Mouse (Mus musculus): Measurements from ENCODE around the gene Spn. TPM values are rescaled to one million over a fixed set of nuclear protein-coding genes. Genes with fewer than 3 reads are reported as not detected.

The Spn gene
- polyA plus RNA-seq, 1 experiment: 54.6 TPM

DNA sequence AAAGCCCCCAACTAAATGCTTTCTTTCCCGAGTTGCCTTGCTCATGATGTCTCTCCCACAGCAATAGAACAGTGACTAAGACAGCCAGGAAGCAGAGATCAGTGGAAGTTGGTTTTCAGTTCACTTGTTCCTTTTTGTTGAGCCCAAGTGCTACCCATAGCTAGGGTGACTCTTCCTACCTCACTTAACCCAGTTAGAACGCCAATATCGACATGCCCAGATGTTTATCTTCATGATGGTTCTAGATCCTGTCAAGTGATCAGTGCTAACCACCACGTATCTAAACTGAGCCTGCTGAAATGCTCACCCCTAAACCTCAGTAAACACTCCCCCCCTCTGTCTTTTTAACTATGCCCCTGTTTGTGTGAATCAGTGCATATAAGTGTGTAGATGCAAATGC lies 38.1 kb downstream of the Spn start:
- H3K4me3 ChIP-seq (ENCODE audit: extremely low read depth, insufficient read depth, insufficient read length): no peak overlapping the region
- H3K4me1 ChIP-seq (ENCODE audit: control insufficient read depth, insufficient read depth, insufficient read length): peaks cover 5% of the 10 kb centered on the region; the same call in 1 of the 2 replicates
- no peak for TF ChIP-seq POLR2A (IDR thresholded peaks at IDR 0.05; ENCODE audit: low read depth, low read length)
- DNase-seq (ENCODE audit: low read depth in 1 of 2, low spot score in 2 of 2): no peak
- 60% methylated on average over 4 of the region's 4 CpGs for WGBS
- H3K27me3 ChIP-seq (ENCODE audit: control insufficient read depth, insufficient read depth, low read length): no peaks in the 10 kb centered on the region
- H3K27ac ChIP-seq (ENCODE audit: insufficient read depth, low read length): no peak overlapping the region
- peaks cover 2% of the 10 kb centered on the region; the same call in 1 of the 2 replicates for H3K36me3 ChIP-seq (ENCODE audit: control insufficient read depth, insufficient read depth, low read length)

DNA sequence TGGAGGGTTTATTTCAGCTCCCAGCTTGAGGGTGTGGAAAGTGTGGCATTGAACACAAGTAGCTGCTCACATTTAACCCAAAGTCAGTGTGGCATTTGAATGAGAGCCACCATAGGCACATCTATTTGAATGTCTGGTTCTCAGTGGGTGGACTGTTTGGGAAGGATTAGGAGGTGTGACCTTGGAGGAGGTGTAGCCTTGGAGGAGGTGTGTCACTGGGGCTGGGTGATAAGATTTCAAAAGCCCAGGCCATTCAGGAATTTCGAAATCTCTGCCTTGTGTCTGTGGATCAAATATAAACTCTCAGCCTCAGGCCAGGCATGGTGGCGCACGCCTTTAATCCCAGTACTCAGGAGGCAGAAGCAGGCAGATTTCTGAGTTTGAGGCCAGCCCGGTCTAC lies 38.7 kb downstream of the Spn start:
- no peak overlapping the region for H3K4me3 ChIP-seq (ENCODE audit: extremely low read depth, insufficient read depth, insufficient read length)
- no peak overlapping the region for H3K27ac ChIP-seq (ENCODE audit: insufficient read depth, low read length)
- peaks cover 2% of the 10 kb centered on the region; the same call in 1 of the 2 replicates for H3K36me3 ChIP-seq (ENCODE audit: control insufficient read depth, insufficient read depth, low read length)
- H3K4me1 ChIP-seq (ENCODE audit: control insufficient read depth, insufficient read depth, insufficient read length): no peaks in the 10 kb centered on the region
- H3K27me3 ChIP-seq (ENCODE audit: control insufficient read depth, insufficient read depth, low read length): no peaks in the 10 kb centered on the region
- whole genome bisulfite sequencing: 98% methylated on average over 4 of the region's 4 CpGs
- TF ChIP-seq POLR2A (IDR thresholded peaks at IDR 0.05; ENCODE audit: low read depth, low read length) (no peak), CTCF (IDR thresholded peaks at IDR 0.05; ENCODE audit: extremely low read depth, insufficient read depth, insufficient read length, insufficient replicate concordance) (no peak)
- DNase-seq (ENCODE audit: low read depth in 1 of 2, low spot score in 2 of 2): no peak

DNA sequence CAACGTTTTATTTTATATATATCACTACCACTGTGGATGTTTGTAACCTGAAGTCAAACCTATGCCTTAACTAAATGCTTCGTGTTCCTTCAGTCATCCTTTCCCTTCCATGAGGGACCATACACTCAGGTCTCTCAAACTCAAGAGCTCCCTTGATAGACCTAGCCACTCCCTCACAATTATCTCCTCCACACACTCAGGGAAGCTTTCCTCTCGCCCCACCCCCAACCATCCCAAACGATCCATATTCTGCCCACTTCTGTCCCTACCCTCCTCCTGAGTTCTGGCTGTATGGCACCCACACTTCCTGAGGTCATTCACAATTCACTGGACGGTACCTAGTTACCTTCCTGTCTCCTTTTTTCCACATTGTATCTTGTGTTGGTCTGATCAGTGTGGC lies 39.1 kb downstream of the Spn start:
- Histone ChIP-seq H3K4me3 (ENCODE audit: extremely low read depth, insufficient read depth, insufficient read length) (no peak overlapping the region), H3K27me3 (ENCODE audit: control insufficient read depth, insufficient read depth, low read length) (no peaks in the 10 kb centered on the region), H3K27ac (ENCODE audit: insufficient read depth, low read length) (no peak overlapping the region), H3K36me3 (ENCODE audit: control insufficient read depth, insufficient read depth, low read length) (peaks cover 4% of the 10 kb centered on the region), H3K4me1 (ENCODE audit: control insufficient read depth, insufficient read depth, insufficient read length) (peaks cover 1% of the 10 kb centered on the region; the same call in 1 of the 2 replicates)
- WGBS: 86% methylated on average over 5 of the region's 5 CpGs
- no peak for TF ChIP-seq CTCF (IDR thresholded peaks at IDR 0.05; ENCODE audit: extremely low read depth, insufficient read depth, insufficient read length, insufficient replicate concordance)
- TF ChIP-seq POLR2A (IDR thresholded peaks at IDR 0.05; ENCODE audit: low read depth, low read length): no peak
- DNase-seq (ENCODE audit: low read depth in 1 of 2, low spot score in 2 of 2): no peak

DNA sequence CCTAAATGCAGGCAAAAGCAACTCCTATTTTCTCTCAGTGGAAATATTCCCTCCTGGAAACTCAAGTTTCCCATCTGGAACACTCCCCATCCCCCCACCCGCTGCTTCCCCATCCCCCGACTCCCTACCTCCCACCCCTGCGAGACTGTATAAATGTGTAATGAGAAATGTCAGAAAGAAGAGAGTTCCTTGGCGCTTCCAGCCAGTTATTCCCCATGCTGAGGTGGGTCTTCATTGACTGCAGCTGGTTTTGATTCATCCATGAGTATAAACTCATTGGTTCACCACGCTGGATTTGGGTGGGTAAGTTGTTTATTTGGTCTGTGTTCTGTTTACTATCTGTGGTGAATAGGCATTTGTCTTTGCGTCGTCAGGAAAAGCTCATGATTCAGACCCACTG lies 41.2 kb downstream of the Spn start:
- Histone ChIP-seq H3K36me3 (ENCODE audit: control insufficient read depth, insufficient read depth, low read length) (peaks cover 17% of the 10 kb centered on the region), H3K27ac (ENCODE audit: insufficient read depth, low read length) (no peak overlapping the region), H3K4me3 (ENCODE audit: extremely low read depth, insufficient read depth, insufficient read length) (no peak overlapping the region), H3K27me3 (ENCODE audit: control insufficient read depth, insufficient read depth, low read length) (no peaks in the 10 kb centered on the region), H3K4me1 (ENCODE audit: control insufficient read depth, insufficient read depth, insufficient read length) (peaks cover 14% of the 10 kb centered on the region)
- no peak for DNase-seq (ENCODE audit: low read depth in 1 of 2, low spot score in 2 of 2)
- TF ChIP-seq POLR2A (IDR thresholded peaks at IDR 0.05; ENCODE audit: low read depth, low read length): no peak
- no peak for TF ChIP-seq CTCF (IDR thresholded peaks at IDR 0.05; ENCODE audit: extremely low read depth, insufficient read depth, insufficient read length, insufficient replicate concordance)
- 90% methylated on average over 7 of the region's 7 CpGs for WGBS

DNA sequence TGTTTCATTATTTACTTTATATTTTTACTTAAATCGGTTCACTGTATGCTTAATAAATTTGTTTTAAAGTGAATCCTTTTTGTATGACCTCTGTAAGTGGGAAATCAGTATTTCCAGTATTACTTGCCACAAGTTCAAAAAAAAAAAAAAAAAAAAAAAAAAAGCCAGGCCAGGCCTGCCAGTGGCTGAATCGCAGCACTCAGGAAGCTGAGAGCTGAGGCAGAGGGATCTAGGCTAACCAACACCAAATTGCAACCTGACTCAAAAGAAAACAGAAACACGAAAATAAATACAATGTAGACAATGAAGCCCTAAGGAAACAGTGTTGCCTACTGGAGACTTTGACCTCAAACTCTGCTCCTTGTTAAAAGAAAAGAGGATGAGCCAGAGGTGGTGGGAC lies 43.7 kb downstream of the Spn start:
- Histone ChIP-seq H3K4me1 (ENCODE audit: control insufficient read depth, insufficient read depth, insufficient read length) (peaks cover 14% of the 10 kb centered on the region), H3K27ac (ENCODE audit: insufficient read depth, low read length) (no peak overlapping the region), H3K36me3 (ENCODE audit: control insufficient read depth, insufficient read depth, low read length) (peaks cover 17% of the 10 kb centered on the region), H3K4me3 (ENCODE audit: extremely low read depth, insufficient read depth, insufficient read length) (no peak overlapping the region), H3K27me3 (ENCODE audit: control insufficient read depth, insufficient read depth, low read length) (no peaks in the 10 kb centered on the region)
- WGBS: 68% methylated on average over 3 of the region's 3 CpGs
- no peak for DNase-seq (ENCODE audit: low read depth in 1 of 2, low spot score in 2 of 2)
- TF ChIP-seq CTCF (IDR thresholded peaks at IDR 0.05; ENCODE audit: extremely low read depth, insufficient read depth, insufficient read length, insufficient replicate concordance) (no peak), POLR2A (IDR thresholded peaks at IDR 0.05; ENCODE audit: low read depth, low read length) (no peak)

DNA sequence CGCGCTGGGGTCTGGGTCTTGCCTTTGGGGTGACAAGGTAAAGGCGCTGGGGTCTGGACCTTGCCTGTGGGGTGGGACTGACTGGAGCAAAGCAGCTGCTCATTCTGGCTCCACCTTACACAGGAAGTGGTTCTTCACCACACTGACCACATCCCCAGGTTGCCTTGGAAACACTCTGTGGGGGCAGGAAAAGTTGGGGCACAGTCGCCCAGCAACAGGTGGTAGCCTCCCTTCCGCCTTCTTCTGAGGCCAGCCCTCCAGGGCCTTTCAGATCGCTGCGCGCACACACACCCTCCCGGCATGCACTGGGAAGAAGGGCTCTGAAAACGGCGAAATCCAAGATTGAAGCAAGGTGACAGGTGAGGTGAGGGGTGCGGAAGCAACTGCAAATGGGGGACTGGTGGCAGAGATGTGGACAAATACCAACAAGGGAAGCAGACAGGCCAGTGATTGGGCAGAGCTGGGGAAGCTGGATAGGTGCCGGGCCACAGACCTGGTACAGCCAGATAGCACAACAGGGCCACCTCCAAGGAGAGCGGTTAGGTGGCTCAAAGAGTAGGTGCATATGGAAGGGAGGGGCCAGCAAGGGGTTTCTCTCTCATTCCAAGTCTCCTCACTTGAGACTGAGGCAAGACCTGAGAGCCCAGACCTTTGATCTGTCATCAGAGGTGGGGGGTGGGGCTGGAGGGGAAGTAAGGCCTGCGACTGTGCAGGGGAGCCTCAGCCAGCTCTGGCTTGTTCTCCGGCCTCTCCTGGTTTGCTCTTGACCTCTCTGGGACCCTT lies 46.3 kb downstream of the Spn start, which contains the start of gene AI467606:
Gene AI467606, plus strand, starts transcription at position 246 of the 783 bp plus-strand sequence.
- 3% methylated on average over 16 of the region's 16 CpGs for WGBS
- Histone ChIP-seq H3K27ac (ENCODE audit: insufficient read depth, low read length) (peak within 1 kb of the TSS; percentile 99), H3K4me3 (ENCODE audit: extremely low read depth, insufficient read depth, insufficient read length) (peak within 1 kb of the TSS; percentile 83), H3K4me1 (ENCODE audit: control insufficient read depth, insufficient read depth, insufficient read length) (peaks cover 18% of the 10 kb centered on the region), H3K36me3 (ENCODE audit: control insufficient read depth, insufficient read depth, low read length) (peaks cover 17% of the 10 kb centered on the region), H3K27me3 (ENCODE audit: control insufficient read depth, insufficient read depth, low read length) (no peaks in the 10 kb centered on the region)
- TF ChIP-seq POLR2A (IDR thresholded peaks at IDR 0.05; ENCODE audit: low read depth, low read length) (peak; percentile 94), CTCF (IDR thresholded peaks at IDR 0.05; ENCODE audit: extremely low read depth, insufficient read depth, insufficient read length, insufficient replicate concordance) (no peak)
- peak; percentile 95 to 99 for DNase-seq (ENCODE audit: low read depth in 1 of 2, low spot score in 2 of 2)

All from spleen, adult 2 months (tissue).